Mouse (Mus musculus): Measurements from ENCODE around the gene Tmem179b. TPM values are rescaled to one million over a fixed set of nuclear protein-coding genes. Genes with fewer than 3 reads are reported as not detected.
"Not testable (repeated sequence)": the region's sequence is repeated elsewhere in the genome, so short reads cannot be mapped to it uniquely, and the experiment has no call there.

Gene Tmem179b
- polyA plus RNA-seq, 1 experiment from 2014 or later = 69.7 TPM

- H3K36me3 ChIP-seq (ENCODE audit: control insufficient read depth, insufficient read depth, low read length) = peaks cover 63% of the 10 kb centered on the region
Measured at GRCm38 (mm10) chr19:8740603-8741002, 33.7 kb downstream of the Tmem179b start, which contains the start of gene 1700092M07Rik. TSS of gene 1700092M07Rik (plus strand) at chr19:8740718.

GRCm38 (mm10) chr19:8739646-8740045, 34.6 kb downstream of the Tmem179b start:
- H3K4me2 ChIP-seq (ENCODE audit: low read length) = no peak overlapping the region
- H3K9me3 ChIP-seq (ENCODE audit: control insufficient read depth, low read length) = no peaks in the 10 kb centered on the region
- no peak for ATAC-seq (ENCODE audit: insufficient number of reproducible peaks, insufficient read depth, low FRiP score, low read depth)
- no peak overlapping the region for H3K27ac ChIP-seq (replicated peaks in 1 of 2; ENCODE audit: control insufficient read depth in 1 of 2, insufficient read depth in 1 of 2, low read depth in 2 of 2, low read length in 2 of 2)
- H3K36me3 ChIP-seq (ENCODE audit: control insufficient read depth, insufficient read depth, low read length) = peaks cover 53% of the 10 kb centered on the region
- H3K27me3 ChIP-seq (ENCODE audit: control insufficient read depth, insufficient read depth, low read length) = no peaks in the 10 kb centered on the region
- peaks cover 8 to 26% of the 10 kb centered on the region in 2 experiments for H3K4me1 ChIP-seq (ENCODE audit: control insufficient read depth in 2 of 2, insufficient read depth in 2 of 2, low read length in 2 of 2)
- H3K9ac ChIP-seq (ENCODE audit: low read length) = no peak overlapping the region
- H3K4me3 ChIP-seq (ENCODE audit: control insufficient read depth in 1 of 2, insufficient read depth in 1 of 2, low read depth in 1 of 2, low read length in 2 of 2) = no peak overlapping the region
- WGBS = 89% methylated on average over 6 of the region's 6 CpGs

More at GRCm38 (mm10) chr19:8740603-8741002, 33.7 kb downstream of the Tmem179b start, which contains the start of gene 1700092M07Rik:
- WGBS = 70% methylated on average over 14 of the region's 14 CpGs
- Histone ChIP-seq H3K4me3 (ENCODE audit: control insufficient read depth in 1 of 2, insufficient read depth in 1 of 2, low read depth in 1 of 2, low read length in 2 of 2) (peak within 1 kb of the TSS; percentile 66 to 79), H3K4me1 (ENCODE audit: control insufficient read depth in 2 of 2, insufficient read depth in 2 of 2, low read length in 2 of 2) (peaks cover 8 to 21% of the 10 kb centered on the region in 2 experiments), H3K4me2 (ENCODE audit: low read length) (peak within 1 kb of the TSS; percentile 55), H3K27ac (replicated peaks in 1 of 2; ENCODE audit: control insufficient read depth in 1 of 2, insufficient read depth in 1 of 2, low read depth in 2 of 2, low read length in 2 of 2) (peak within 1 kb of the TSS; percentile 96 to 99), H3K9me3 (ENCODE audit: control insufficient read depth, low read length) (no peaks in the 10 kb centered on the region), H3K9ac (ENCODE audit: low read length) (peak within 1 kb of the TSS; percentile 84), H3K27me3 (ENCODE audit: control insufficient read depth, insufficient read depth, low read length) (no peaks in the 10 kb centered on the region)
- no peak for ATAC-seq (ENCODE audit: insufficient number of reproducible peaks, insufficient read depth, low FRiP score, low read depth)

- Histone ChIP-seq H3K27ac (replicated peaks in 1 of 2; ENCODE audit: control insufficient read depth in 1 of 2, insufficient read depth in 1 of 2, low read depth in 2 of 2, low read length in 2 of 2) (no peak overlapping the region), H3K27me3 (ENCODE audit: control insufficient read depth, insufficient read depth, low read length) (no peaks in the 10 kb centered on the region), H3K9ac (ENCODE audit: low read length) (no peak overlapping the region), H3K4me2 (ENCODE audit: low read length) (no peak overlapping the region), H3K36me3 (ENCODE audit: control insufficient read depth, insufficient read depth, low read length) (peaks cover 46% of the 10 kb centered on the region), H3K4me1 (ENCODE audit: control insufficient read depth in 2 of 2, insufficient read depth in 2 of 2, low read length in 2 of 2) (peaks cover 8 to 26% of the 10 kb centered on the region in 2 experiments), H3K9me3 (ENCODE audit: control insufficient read depth, low read length) (no peaks in the 10 kb centered on the region), H3K4me3 (ENCODE audit: control insufficient read depth in 1 of 2, insufficient read depth in 1 of 2, low read depth in 1 of 2, low read length in 2 of 2) (no peak overlapping the region)
- 84% methylated on average over 7 of the region's 7 CpGs for WGBS
- ATAC-seq (ENCODE audit: insufficient number of reproducible peaks, insufficient read depth, low FRiP score, low read depth) = no peak
Measured at GRCm38 (mm10) chr19:8738911-8739310, 35.4 kb downstream of the Tmem179b start.

- Histone ChIP-seq H3K36me3 (ENCODE audit: control insufficient read depth, insufficient read depth, low read length) (peaks cover 34% of the 10 kb centered on the region), H3K27ac (replicated peaks in 1 of 2; ENCODE audit: control insufficient read depth in 1 of 2, insufficient read depth in 1 of 2, low read depth in 2 of 2, low read length in 2 of 2) (peak overlapping the region in 1 of 2 experiments; percentile 76; a peak in 3 of 4 replicates), H3K4me2 (ENCODE audit: low read length) (peak overlapping the region; percentile 95), H3K9ac (ENCODE audit: low read length) (peak overlapping the region; percentile 87), H3K4me3 (ENCODE audit: control insufficient read depth in 1 of 2, insufficient read depth in 1 of 2, low read depth in 1 of 2, low read length in 2 of 2) (peak overlapping the region; percentile 65 to 93), H3K4me1 (ENCODE audit: control insufficient read depth in 2 of 2, insufficient read depth in 2 of 2, low read length in 2 of 2) (peaks cover 5 to 15% of the 10 kb centered on the region in 2 experiments; a peak in 3 of 4 replicates), H3K27me3 (ENCODE audit: control insufficient read depth, insufficient read depth, low read length) (no peaks in the 10 kb centered on the region), H3K9me3 (ENCODE audit: control insufficient read depth, low read length) (no peaks in the 10 kb centered on the region)
- 0 out of 2 replicates have a peak, but pooled peaks have one; percentile 1 for ATAC-seq (ENCODE audit: insufficient number of reproducible peaks, insufficient read depth, low FRiP score, low read depth)
- 3% methylated on average over 11 of the region's 11 CpGs for WGBS
Measured at GRCm38 (mm10) chr19:8736160-8736467, 38.2 kb downstream of the Tmem179b start.

GRCm38 (mm10) chr19:8735389-8736159, 38.7 kb downstream of the Tmem179b start, which contains the start of gene Wdr74:
TSS of gene Wdr74 (plus strand) at chr19:8735827.
- H3K27me3 ChIP-seq (ENCODE audit: control insufficient read depth, insufficient read depth, low read length) = no peaks in the 10 kb centered on the region
- peaks cover 1 to 11% of the 10 kb centered on the region in 2 experiments; a peak in 3 of 4 replicates for H3K4me1 ChIP-seq (ENCODE audit: control insufficient read depth in 2 of 2, insufficient read depth in 2 of 2, low read length in 2 of 2)
- H3K9me3 ChIP-seq (ENCODE audit: control insufficient read depth, low read length) = no peaks in the 10 kb centered on the region
- peaks cover 32% of the 10 kb centered on the region for H3K36me3 ChIP-seq (ENCODE audit: control insufficient read depth, insufficient read depth, low read length)
- ATAC-seq (ENCODE audit: insufficient number of reproducible peaks, insufficient read depth, low FRiP score, low read depth) = peak; percentile 84
- H3K9ac ChIP-seq (ENCODE audit: low read length) = peak within 1 kb of the TSS; percentile 87
- peak within 1 kb of the TSS; percentile 95 for H3K4me2 ChIP-seq (ENCODE audit: low read length)
- peak within 1 kb of the TSS; percentile 42 to 76 for H3K27ac ChIP-seq (replicated peaks in 1 of 2; ENCODE audit: control insufficient read depth in 1 of 2, insufficient read depth in 1 of 2, low read depth in 2 of 2, low read length in 2 of 2)
- WGBS = 1% methylated on average over 32 of the region's 32 CpGs
- peak within 1 kb of the TSS; percentile 65 to 93 for H3K4me3 ChIP-seq (ENCODE audit: control insufficient read depth in 1 of 2, insufficient read depth in 1 of 2, low read depth in 1 of 2, low read length in 2 of 2)

- Histone ChIP-seq H3K4me3 (ENCODE audit: control insufficient read depth in 1 of 2, insufficient read depth in 1 of 2, low read depth in 1 of 2, low read length in 2 of 2) (no peak overlapping the region), H3K4me1 (ENCODE audit: control insufficient read depth in 2 of 2, insufficient read depth in 2 of 2, low read length in 2 of 2) (peaks cover 0 to 9% of the 10 kb centered on the region in 2 experiments; a peak in 2 of 4 replicates), H3K27me3 (ENCODE audit: control insufficient read depth, insufficient read depth, low read length) (no peaks in the 10 kb centered on the region), H3K9ac (ENCODE audit: low read length) (no peak overlapping the region), H3K36me3 (ENCODE audit: control insufficient read depth, insufficient read depth, low read length) (peaks cover 20% of the 10 kb centered on the region), H3K27ac (replicated peaks in 1 of 2; ENCODE audit: control insufficient read depth in 1 of 2, insufficient read depth in 1 of 2, low read depth in 2 of 2, low read length in 2 of 2) (no peak overlapping the region), H3K4me2 (ENCODE audit: low read length) (no peak overlapping the region), H3K9me3 (ENCODE audit: control insufficient read depth, low read length) (no peaks in the 10 kb centered on the region)
- WGBS = 44% methylated on average over 3 of the region's 3 CpGs
- no peak for ATAC-seq (ENCODE audit: insufficient number of reproducible peaks, insufficient read depth, low FRiP score, low read depth)
Measured at GRCm38 (mm10) chr19:8734334-8734733, 39.9 kb downstream of the Tmem179b start.

GRCm38 (mm10) chr19:8728335-8729099, 45.8 kb downstream of the Tmem179b start:
- WGBS = 45% methylated on average over 3 of the region's 3 CpGs
- H3K9ac ChIP-seq (ENCODE audit: low read length); H3K4me3 ChIP-seq (ENCODE audit: control insufficient read depth in 1 of 2, insufficient read depth in 1 of 2, low read depth in 1 of 2, low read length in 2 of 2); H3K27me3 ChIP-seq (ENCODE audit: control insufficient read depth, insufficient read depth, low read length); H3K9me3 ChIP-seq (ENCODE audit: control insufficient read depth, low read length); ATAC-seq (ENCODE audit: insufficient number of reproducible peaks, insufficient read depth, low FRiP score, low read depth); H3K4me2 ChIP-seq (ENCODE audit: low read length); H3K27ac ChIP-seq (replicated peaks in 1 of 2; ENCODE audit: control insufficient read depth in 1 of 2, insufficient read depth in 1 of 2, low read depth in 2 of 2, low read length in 2 of 2): not testable (repeated sequence)
- peaks cover 0 to 17% of the 10 kb centered on the region in 2 experiments; a peak in 3 of 4 replicates for H3K4me1 ChIP-seq (ENCODE audit: control insufficient read depth in 2 of 2, insufficient read depth in 2 of 2, low read length in 2 of 2)
- peaks cover 30% of the 10 kb centered on the region for H3K36me3 ChIP-seq (ENCODE audit: control insufficient read depth, insufficient read depth, low read length)
